Comparison of ENCODE assay signal across 8 mouse cellular contexts in genomic region chr9:66512351-66512671, GRCm38 (mm10). TPM values are rescaled to one million over a fixed set of nuclear protein-coding genes. Genes with fewer than 3 reads are reported as not detected.
DNase-seq lines count a peak whose midpoint lies in the region; ATAC-seq and TF ChIP-seq lines count a peak whose summit lies in the region.

No protein-coding gene starts in this region.

- TF ChIP-seq CTCF in gastrocnemius, adult 2 months (IDR thresholded peaks at IDR 0.05), result no peak
- TF ChIP-seq CTCF in hindbrain, postnatal 0 days (IDR thresholded peaks at IDR 0.05; ENCODE audit: low read depth), result peak; percentile 41

- under 1% methylated on average over 8 of the region's 8 CpGs for WGBS in hindbrain, postnatal 0 days

- peak overlapping the region; percentile 76 for H3K4me3 ChIP-seq in gastrocnemius, adult 2 months
- H3K4me3 ChIP-seq in hindbrain, postnatal 0 days (ENCODE audit: low read length), result peak overlapping the region; percentile 59

- peak overlapping the region; percentile 100 for H3K27ac ChIP-seq in gastrocnemius, adult 2 months
- peak overlapping the region; percentile 97 for H3K27ac ChIP-seq in hindbrain, postnatal 0 days

- H3K9ac ChIP-seq in hindbrain, postnatal 0 days (replicated peaks; ENCODE audit: low read length), result peak overlapping the region; percentile 79

- intact Hi-C loops in gastrocnemius, adult 2 months (cut with DNase I), result loop anchor here (5.0 to 10.0 kb wide), 5 partner anchors 80 to 320 kb away; partner anchors contain the start of genes Aph1b, Aph1c, Gm10647 and Usp3

- H3K9me3 ChIP-seq in hindbrain, postnatal 0 days (ENCODE audit: low read length), result no peaks in the 10 kb centered on the region

- DNase-seq in WW6 (ENCODE audit: low read depth, low spot score), result peak; percentile 69
- DNase-seq in cerebellum, postnatal 4 days (ENCODE audit: low spot score in 2 of 2), result peak; percentile 58 to 79
- DNase-seq in gastrocnemius, adult 2 months, result peak; percentile 91
- peak; percentile 94 for DNase-seq in hindbrain, postnatal 0 days (ENCODE audit: low spot score)
- DNase-seq in left cerebral cortex, adult 18-20 months (ENCODE audit: low spot score in 2 of 2), result peak; percentile 77 to 81
- peak; percentile 88 to 90 for DNase-seq in lung, postnatal 4 days
- peak; percentile 91 for DNase-seq in retina, postnatal 1 day
- DNase-seq in thymus, postnatal 4 days, result peak; percentile 86

- no peaks in the 10 kb centered on the region for H3K27me3 ChIP-seq in hindbrain, postnatal 0 days (ENCODE audit: insufficient read depth, low read length)

- peak overlapping the region; percentile 98 for H3K4me2 ChIP-seq in hindbrain, postnatal 0 days (ENCODE audit: low read depth, low read length)

- peaks cover 35% of the 10 kb centered on the region; the same call in 1 of the 2 replicates for H3K36me3 ChIP-seq in hindbrain, postnatal 0 days (ENCODE audit: insufficient read depth, low read length)

- peak; percentile 84 for ATAC-seq in hindbrain, postnatal 0 days

- peaks cover 8% of the 10 kb centered on the region; the same call in 1 of the 2 replicates for H3K4me1 ChIP-seq in hindbrain, postnatal 0 days (ENCODE audit: insufficient read depth, low read length)

RNA-seq across cellular contexts. Expression of gene Fbxl22, which starts 2.1 kb away (rescaled TPM):
- 1 to 10 TPM; 1.7 to 3.1 TPM for total RNA-seq in gastrocnemius, adult 2 months (2021)
- 0.26 and 0.54 TPM in 2 replicates for total RNA-seq in hindbrain, postnatal 0 days (2014; rRNA removed)
- 0.63 and 0.76 TPM in 2 replicates for polyA plus RNA-seq in hindbrain, postnatal 0 days (2015; fragmentation: Nextera tagmentation; extraction: Ambion mirVana)
- total RNA-seq in left cerebral cortex, adult 18-20 months (2021), result under 1 TPM; 0.23 to 0.52 TPM

Comparison
In these comparisons a context has a peak if more than half of its experiments do, and no peak if none do; other contexts are left out.
1. Peak in every context shown above with its lines: DNase-seq, ATAC-seq, H3K4me3 ChIP-seq and H3K27ac ChIP-seq.